8 mouse cellular contexts compared by ENCODE assay signal in genomic region chr14:121648581-121649060, GRCm38 (mm10).
A peak's percentile ranks its signal among the peaks of the same experiment; 100 is the strongest.
DNase-seq lines count a peak whose midpoint lies in the region; ATAC-seq lines count a peak whose summit lies in the region.

No protein-coding gene starts in this region.

- H3K9ac ChIP-seq in heart, embryonic 11.5 days (ENCODE audit: low read depth, low read length), result 0 out of 2 replicates have a peak overlapping the region, but pooled peaks have one; percentile 35
- H3K9ac ChIP-seq in kidney, embryonic 15.5 days, result no peak overlapping the region

- intact Hi-C loops in gastrocnemius, postnatal 36 days (cut with DNase I), result loop anchor here (5.0 kb wide), 1 partner anchor 44 kb away; no protein-coding TSS in a partner anchor

- H3K27me3 ChIP-seq in heart, embryonic 11.5 days (ENCODE audit: control insufficient read depth, insufficient read depth, low read length), result no peaks in the 10 kb centered on the region
- 0 out of 2 replicates have a peak, but pooled peaks cover 2% of the 10 kb centered on the region for H3K27me3 ChIP-seq in kidney, embryonic 15.5 days

- ATAC-seq in heart, embryonic 11.5 days (replicated peaks; ENCODE audit: insufficient number of reproducible peaks, low FRiP score, low TSS enrichment), result 0 out of 2 replicates have a peak, but pooled peaks have one; percentile 24
- peak; percentile 66 for ATAC-seq in kidney, embryonic 15.5 days (replicated peaks; ENCODE audit: low FRiP score)
- peak; percentile 45; the same call in 1 of the 2 replicates for ATAC-seq in megakaryocyte, adult 5-6 weeks (ENCODE audit: poor library complexity, severe bottlenecking)

- DNase-seq in gastrocnemius, adult 18-20 months (ENCODE audit: low spot score), result peak; percentile 29
- no peak for DNase-seq in gastrocnemius, postnatal 36 days
- DNase-seq in right cerebral cortex, postnatal 25 days, result no peak
- DNase-seq in layer of hippocampus, postnatal 14 days (ENCODE audit: low spot score in 2 of 2), result no peak
- DNase-seq in spleen, postnatal 14 days (ENCODE audit: low spot score in 2 of 2), result no peak

- H3K4me3 ChIP-seq in heart, embryonic 11.5 days (ENCODE audit: low read depth, low read length), result no peak overlapping the region
- H3K4me3 ChIP-seq in kidney, embryonic 15.5 days (replicated peaks), result no peak overlapping the region

- H3K4me2 ChIP-seq in heart, embryonic 11.5 days, result no peak overlapping the region
- no peak overlapping the region for H3K4me2 ChIP-seq in kidney, embryonic 15.5 days

- peak overlapping the region; percentile 47 for H3K27ac ChIP-seq in heart, embryonic 11.5 days (ENCODE audit: low read depth, low read length)
- peak overlapping the region; percentile 83 for H3K27ac ChIP-seq in kidney, embryonic 15.5 days

- WGBS in heart, embryonic 11.5 days (ENCODE audit: insufficient replicate concordance), result 29% methylated on average over 9 of the region's 9 CpGs
- WGBS in kidney, embryonic 15.5 days, result 24% methylated on average over 9 of the region's 9 CpGs

- H3K4me1 ChIP-seq in heart, embryonic 11.5 days (ENCODE audit: control insufficient read depth, insufficient read depth, low read length), result peaks cover 13% of the 10 kb centered on the region
- H3K4me1 ChIP-seq in kidney, embryonic 15.5 days, result peaks cover 37% of the 10 kb centered on the region

- H3K36me3 ChIP-seq in heart, embryonic 11.5 days (ENCODE audit: control insufficient read depth, insufficient read depth, low read length), result no peaks in the 10 kb centered on the region
- H3K36me3 ChIP-seq in kidney, embryonic 15.5 days, result peaks cover 11% of the 10 kb centered on the region

- H3K9me3 ChIP-seq in heart, embryonic 11.5 days (replicated peaks; ENCODE audit: control insufficient read depth, low read length), result no peaks in the 10 kb centered on the region
- H3K9me3 ChIP-seq in kidney, embryonic 15.5 days (replicated peaks), result no peaks in the 10 kb centered on the region
